Mouse (Mus musculus): ENCODE results near the gene S100a5. TPM values are rescaled to one million over a fixed set of nuclear protein-coding genes. Genes with fewer than 3 reads are reported as not detected.

The S100a5 gene
- polyA plus RNA-seq, 1 experiment from 2014 or later: not detected

Other genes starting within 250 kb of the S100a5 start
- 24.9 and 26.5 TPM in 2 replicates for gene Slc27a3, start 218.6 kb upstream of the S100a5 start, polyA plus RNA-seq (2015; fragmentation: Nextera tagmentation; extraction: Ambion mirVana)
- 29.9 and 30.1 TPM in 2 replicates for gene Ints3, start 174.9 kb upstream of the S100a5 start, polyA plus RNA-seq (2015; fragmentation: Nextera tagmentation; extraction: Ambion mirVana)
- gene Npr1, start 142.7 kb upstream of the S100a5 start, polyA plus RNA-seq (2015; fragmentation: Nextera tagmentation; extraction: Ambion mirVana): 3.5 and 3.7 TPM in 2 replicates
- 303 and 314 TPM in 2 replicates for gene Ilf2, start 132.4 kb upstream of the S100a5 start, polyA plus RNA-seq (2015; fragmentation: Nextera tagmentation; extraction: Ambion mirVana)
- gene Snapin, start 117.5 kb upstream of the S100a5 start, polyA plus RNA-seq (2015; fragmentation: Nextera tagmentation; extraction: Ambion mirVana): 90.1 and 95.6 TPM in 2 replicates
- gene Chtop, start 99.0 kb upstream of the S100a5 start, polyA plus RNA-seq (2015; fragmentation: Nextera tagmentation; extraction: Ambion mirVana): 195 and 197 TPM in 2 replicates
- gene S100a1, start 94.1 kb upstream of the S100a5 start, polyA plus RNA-seq (2015; fragmentation: Nextera tagmentation; extraction: Ambion mirVana): 8.4 and 9.5 TPM in 2 replicates
- gene S100a13, start 94.1 kb upstream of the S100a5 start, polyA plus RNA-seq (2015; fragmentation: Nextera tagmentation; extraction: Ambion mirVana): 10.6 and 12.2 TPM in 2 replicates
- gene S100a14, start 81.7 kb upstream of the S100a5 start, polyA plus RNA-seq (2015; fragmentation: Nextera tagmentation; extraction: Ambion mirVana): not detected in 2 replicates
- gene S100a16, start 71.3 kb upstream of the S100a5 start, polyA plus RNA-seq (2015; fragmentation: Nextera tagmentation; extraction: Ambion mirVana): 33.6 and 37.9 TPM in 2 replicates
- 1.3 and 1.8 TPM in 2 replicates for gene S100a3, start 47.9 kb upstream of the S100a5 start, polyA plus RNA-seq (2015; fragmentation: Nextera tagmentation; extraction: Ambion mirVana)
- not detected in 2 replicates for gene S100a2, start 18.3 kb upstream of the S100a5 start, polyA plus RNA-seq (2015; fragmentation: Nextera tagmentation; extraction: Ambion mirVana)
- not detected in 2 replicates for gene Gm42674, start 6.6 kb upstream of the S100a5 start, polyA plus RNA-seq (2015; fragmentation: Nextera tagmentation; extraction: Ambion mirVana)
- gene S100a4, start 4.8 kb upstream of the S100a5 start, polyA plus RNA-seq (2015; fragmentation: Nextera tagmentation; extraction: Ambion mirVana): 0.75 and 1.5 TPM in 2 replicates
- gene S100a6, start 4.4 kb downstream of the S100a5 start, polyA plus RNA-seq (2015; fragmentation: Nextera tagmentation; extraction: Ambion mirVana): 38.4 and 42.3 TPM in 2 replicates
- not detected in 2 replicates for gene S100a7a, start 45.5 kb downstream of the S100a5 start, polyA plus RNA-seq (2015; fragmentation: Nextera tagmentation; extraction: Ambion mirVana)
- 8.9 and 11.2 TPM in 2 replicates for gene S100a8, start 60.5 kb downstream of the S100a5 start, polyA plus RNA-seq (2015; fragmentation: Nextera tagmentation; extraction: Ambion mirVana)
- 5.9 and 7.7 TPM in 2 replicates for gene S100a9, start 87.2 kb downstream of the S100a5 start, polyA plus RNA-seq (2015; fragmentation: Nextera tagmentation; extraction: Ambion mirVana)
- gene Pglyrp4, start 118.4 kb downstream of the S100a5 start, polyA plus RNA-seq (2015; fragmentation: Nextera tagmentation; extraction: Ambion mirVana): not detected in 2 replicates
- not detected in 2 replicates for gene Gm5849, start 169.4 kb downstream of the S100a5 start, polyA plus RNA-seq (2015; fragmentation: Nextera tagmentation; extraction: Ambion mirVana)

Data from hindbrain, embryonic 13.5 days (tissue).